Mouse (Mus musculus): ENCODE data around the gene Blvrb. TPM values are rescaled to one million over a fixed set of nuclear protein-coding genes. Genes with fewer than 3 reads are reported as not detected.

The Blvrb gene
- polyA plus RNA-seq (2014; fragmentation: Illumina TruSeq; extraction: RNeasy Lipid Tissue Mini Kit (QIAGEN cat#74804); ENCODE audit: low replicate concordance), result not detected

DNA sequence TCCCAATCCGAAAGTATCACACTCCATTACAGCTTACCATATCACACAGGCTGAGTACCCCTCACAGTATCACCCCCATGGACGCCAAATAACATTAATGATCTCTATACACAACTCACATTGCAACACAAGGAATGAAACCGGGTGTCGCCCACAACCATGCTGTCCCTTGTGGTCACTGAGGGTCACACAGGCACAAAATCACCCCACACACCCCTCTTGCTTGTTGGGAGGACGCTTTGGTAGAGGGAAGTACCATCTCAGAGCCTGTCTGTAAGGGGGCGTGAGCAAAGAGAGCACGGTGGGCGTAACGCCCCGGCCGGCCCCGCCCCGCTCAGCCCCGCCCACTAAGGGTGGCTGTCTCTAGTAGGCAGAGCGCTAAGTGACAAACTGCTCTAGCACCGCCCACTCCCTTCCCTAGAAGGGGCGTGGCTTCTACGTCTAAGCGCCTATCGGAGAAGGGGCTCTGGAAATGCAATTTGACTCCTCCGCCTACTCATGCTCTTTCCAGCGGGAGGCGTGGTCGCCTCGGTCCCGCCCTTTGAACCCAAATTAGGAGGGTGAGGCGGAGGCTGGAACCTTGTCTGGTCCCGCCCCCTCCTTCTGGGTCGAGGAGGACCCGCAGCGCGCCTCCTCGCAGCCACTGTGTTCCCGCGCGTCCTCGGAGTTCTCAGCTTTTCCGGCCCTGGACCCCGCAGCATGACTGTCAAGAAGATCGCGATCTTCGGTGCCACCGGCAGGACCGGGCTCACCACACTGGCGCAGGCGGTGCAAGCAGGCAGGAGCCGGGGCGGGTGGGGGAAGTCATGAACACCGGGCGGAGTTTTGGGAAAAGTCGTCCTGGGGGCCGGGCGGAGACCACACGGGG is at the start of gene Blvrb, which contains the start of gene Sptbn4:
Gene Blvrb (plus strand): TSS at position 560 of the 868 bp plus-strand sequence.
Gene Sptbn4 (minus strand): TSS at position 268 of the 868 bp plus-strand sequence.

GRCm38 (mm10) chr7:27473156-27473834 is 25.5 kb downstream of the Blvrb start, which contains the start of gene Sertad3:
Sertad3 (plus strand) TSS chr7:27473768.

GRCm38 (mm10) chr7:27486770-27487697 is 39.3 kb downstream of the Blvrb start, which contains the start of gene Sertad1:
Sertad1 (plus strand) TSS chr7:27486910.

GRCm38 (mm10) chr7:27499036-27499435 is 51.3 kb downstream of the Blvrb start, which contains the start of gene Prx:
Prx (plus strand) TSS chr7:27499324.

Other genes with a start within 250 kb of the Blvrb start
- 0.45 TPM for gene Itpkc, start 219.3 kb upstream of the Blvrb start, polyA plus RNA-seq (2014; fragmentation: Illumina TruSeq; extraction: RNeasy Lipid Tissue Mini Kit (QIAGEN cat#74804); ENCODE audit: low replicate concordance)
- not detected for gene Coq8b, start 215.0 kb upstream of the Blvrb start, polyA plus RNA-seq (2014; fragmentation: Illumina TruSeq; extraction: RNeasy Lipid Tissue Mini Kit (QIAGEN cat#74804); ENCODE audit: low replicate concordance)
- gene Numbl, start 189.5 kb upstream of the Blvrb start, polyA plus RNA-seq (2014; fragmentation: Illumina TruSeq; extraction: RNeasy Lipid Tissue Mini Kit (QIAGEN cat#74804); ENCODE audit: low replicate concordance), result 0.07 TPM
- gene Ltbp4, start 110.3 kb upstream of the Blvrb start, polyA plus RNA-seq (2014; fragmentation: Illumina TruSeq; extraction: RNeasy Lipid Tissue Mini Kit (QIAGEN cat#74804); ENCODE audit: low replicate concordance), result not detected
- gene Shkbp1, start 92.0 kb upstream of the Blvrb start, polyA plus RNA-seq (2014; fragmentation: Illumina TruSeq; extraction: RNeasy Lipid Tissue Mini Kit (QIAGEN cat#74804); ENCODE audit: low replicate concordance), result not detected
- not detected for gene Gm20479, start 90.6 kb upstream of the Blvrb start, polyA plus RNA-seq (2014; fragmentation: Illumina TruSeq; extraction: RNeasy Lipid Tissue Mini Kit (QIAGEN cat#74804); ENCODE audit: low replicate concordance)
- not detected for gene Sptbn4, start 292 bp upstream of the Blvrb start, polyA plus RNA-seq (2014; fragmentation: Illumina TruSeq; extraction: RNeasy Lipid Tissue Mini Kit (QIAGEN cat#74804); ENCODE audit: low replicate concordance)
- 1.2 TPM for gene Sertad3, start 25.8 kb downstream of the Blvrb start, polyA plus RNA-seq (2014; fragmentation: Illumina TruSeq; extraction: RNeasy Lipid Tissue Mini Kit (QIAGEN cat#74804); ENCODE audit: low replicate concordance)
- gene Sertad1, start 38.9 kb downstream of the Blvrb start, polyA plus RNA-seq (2014; fragmentation: Illumina TruSeq; extraction: RNeasy Lipid Tissue Mini Kit (QIAGEN cat#74804); ENCODE audit: low replicate concordance), result 0.71 TPM
- gene Prx, start 51.3 kb downstream of the Blvrb start, polyA plus RNA-seq (2014; fragmentation: Illumina TruSeq; extraction: RNeasy Lipid Tissue Mini Kit (QIAGEN cat#74804); ENCODE audit: low replicate concordance), result not detected
- gene Hipk4, start 75.3 kb downstream of the Blvrb start, polyA plus RNA-seq (2014; fragmentation: Illumina TruSeq; extraction: RNeasy Lipid Tissue Mini Kit (QIAGEN cat#74804); ENCODE audit: low replicate concordance), result 0.15 TPM
- gene Pld3, start 105.2 kb downstream of the Blvrb start, polyA plus RNA-seq (2014; fragmentation: Illumina TruSeq; extraction: RNeasy Lipid Tissue Mini Kit (QIAGEN cat#74804); ENCODE audit: low replicate concordance), result not detected
- 2.2 TPM for gene 2310022A10Rik, start 105.3 kb downstream of the Blvrb start, polyA plus RNA-seq (2014; fragmentation: Illumina TruSeq; extraction: RNeasy Lipid Tissue Mini Kit (QIAGEN cat#74804); ENCODE audit: low replicate concordance)
- gene Akt2, start 143.6 kb downstream of the Blvrb start, polyA plus RNA-seq (2014; fragmentation: Illumina TruSeq; extraction: RNeasy Lipid Tissue Mini Kit (QIAGEN cat#74804); ENCODE audit: low replicate concordance), result 2.2 TPM
- not detected for gene Ttc9b, start 205.9 kb downstream of the Blvrb start, polyA plus RNA-seq (2014; fragmentation: Illumina TruSeq; extraction: RNeasy Lipid Tissue Mini Kit (QIAGEN cat#74804); ENCODE audit: low replicate concordance)
- gene Map3k10, start 226.6 kb downstream of the Blvrb start, polyA plus RNA-seq (2014; fragmentation: Illumina TruSeq; extraction: RNeasy Lipid Tissue Mini Kit (QIAGEN cat#74804); ENCODE audit: low replicate concordance), result not detected
- gene Zfp607b, start 241.4 kb downstream of the Blvrb start, polyA plus RNA-seq (2014; fragmentation: Illumina TruSeq; extraction: RNeasy Lipid Tissue Mini Kit (QIAGEN cat#74804); ENCODE audit: low replicate concordance), result 1.2 TPM